Mouse (Mus musculus) lung, postnatal 0 days (tissue): Measurements from ENCODE around the gene Hoxb5.

ENCODE experiments used
- CTCF ChIP-seq: IDR thresholded peaks from 2 replicates; pipeline ENCODE4 v1.5.1; 2016; ENCODE audit warnings: antibody characterized with exemption, mild to moderate bottlenecking
- EP300 ChIP-seq: IDR thresholded peaks from 2 replicates; pipeline ENCODE4 v1.6.1; 2016; ENCODE audit warnings: antibody characterized with exemption, mild to moderate bottlenecking, control low read depth

GRCm38 (mm10) chr11:96352691-96353521 lies 49.8 kb downstream of the Hoxb5 start:
- no peak for TF ChIP-seq CTCF
- TF ChIP-seq EP300: no peak
